Mouse (Mus musculus): ENCODE data around the gene Kif13a. TPM values are rescaled to one million over a fixed set of nuclear protein-coding genes. Genes with fewer than 3 reads are reported as not detected.
A peak's percentile ranks its signal among the peaks of the same experiment; 100 is the strongest.

Kif13a gene
- 8.0 and 10.6 TPM in 2 replicates for polyA plus RNA-seq (2016; fragmentation: Nextera tagmentation; extraction: Ambion mirVana)

DNA sequence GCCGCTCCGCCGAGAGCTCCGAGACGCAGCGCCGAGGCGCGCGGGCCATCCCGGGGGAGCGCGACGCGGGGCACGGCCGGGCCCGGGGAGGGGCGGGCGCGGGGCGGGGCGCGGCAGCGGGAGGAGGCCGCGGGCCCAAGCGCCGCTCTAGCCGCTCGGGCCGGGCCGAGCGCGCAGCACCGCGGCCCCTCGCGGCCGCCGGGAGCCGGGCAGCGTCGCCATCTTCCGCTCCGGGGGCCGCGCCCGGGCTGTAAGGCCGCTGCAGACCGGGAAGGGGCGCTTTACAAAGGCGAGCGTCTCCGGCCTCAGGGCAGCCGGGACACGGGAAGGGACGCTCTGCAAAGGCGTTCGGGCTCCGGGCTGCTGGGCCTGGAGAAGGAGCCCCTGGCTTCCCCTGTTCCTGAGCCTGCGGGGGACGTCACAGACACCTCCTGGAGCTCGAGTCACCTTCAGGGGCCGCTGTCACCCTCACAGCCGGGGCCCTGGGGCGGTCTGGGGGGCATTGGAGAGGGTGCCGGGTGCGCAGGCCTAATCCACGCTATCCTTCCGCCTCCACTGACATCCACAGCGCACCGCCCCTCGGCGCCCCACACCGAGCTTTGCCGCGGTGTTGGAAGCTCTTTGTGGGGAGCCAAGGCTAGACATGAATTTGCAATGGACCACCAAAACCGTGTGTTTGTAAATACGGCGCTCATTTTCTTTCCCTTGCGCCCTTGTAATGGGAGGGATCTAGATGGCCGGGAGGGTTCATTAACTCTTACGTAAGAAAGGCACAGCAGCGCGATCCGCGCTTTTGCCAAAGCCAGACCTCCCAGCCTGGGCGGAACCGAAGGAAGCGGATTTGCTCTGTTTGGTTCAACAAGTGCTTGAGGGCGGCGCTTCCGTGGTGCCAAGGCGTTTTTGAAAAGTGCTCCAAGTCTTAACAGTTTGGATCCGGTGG is at the start of gene Kif13a:
Gene Kif13a (minus strand): TSS at position 149 of the 940 bp plus-strand sequence.
- Histone ChIP-seq H3K36me3 (replicated peaks) (peaks cover 22% of the 10 kb centered on the region), H3K27me3 (ENCODE audit: poor library complexity, severe bottlenecking) (peaks cover 31% of the 10 kb centered on the region), H3K9me3 (peaks cover 11% of the 10 kb centered on the region; the same call in 1 of the 2 replicates), H3K27ac (peak within 1 kb of the TSS; percentile 97), H3K4me3 (peak within 1 kb of the TSS; percentile 75), H3K4me1 (peaks cover 37% of the 10 kb centered on the region)
- DNase-seq (ENCODE audit: extremely low spot score, low spot score) = peak; percentile 84
- 4% methylated on average over 94 of the region's 96 CpGs for WGBS

DNA sequence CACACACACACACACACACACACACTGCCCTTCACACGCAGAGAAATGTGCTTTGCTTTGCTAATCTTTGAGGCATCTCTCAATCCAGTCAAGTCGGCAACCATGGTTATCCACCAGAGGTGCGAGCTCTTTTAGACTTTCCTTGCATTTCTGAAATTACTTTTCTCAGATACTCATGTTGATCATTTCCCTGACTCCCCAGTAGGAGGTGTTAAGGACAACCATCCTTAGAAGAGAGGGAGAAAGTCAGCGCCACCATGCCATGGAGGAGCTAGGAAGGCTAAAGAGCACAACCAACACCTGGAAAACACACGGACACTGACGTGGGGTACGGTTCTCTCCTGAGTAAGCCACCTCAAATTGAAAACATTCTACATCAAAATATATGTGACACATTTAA is 46.9 kb upstream of the Kif13a start:
- no peaks in the 10 kb centered on the region for H3K36me3 ChIP-seq (replicated peaks)
- H3K4me1 ChIP-seq = peaks cover 30% of the 10 kb centered on the region
- peak overlapping the region; percentile 90 for H3K27ac ChIP-seq
- 95% methylated on average over 7 of the region's 7 CpGs for WGBS
- H3K4me3 ChIP-seq = no peak overlapping the region
- H3K27me3 ChIP-seq (ENCODE audit: poor library complexity, severe bottlenecking) = no peaks in the 10 kb centered on the region
- no peak for DNase-seq (ENCODE audit: extremely low spot score, low spot score)
- no peaks in the 10 kb centered on the region for H3K9me3 ChIP-seq

DNA sequence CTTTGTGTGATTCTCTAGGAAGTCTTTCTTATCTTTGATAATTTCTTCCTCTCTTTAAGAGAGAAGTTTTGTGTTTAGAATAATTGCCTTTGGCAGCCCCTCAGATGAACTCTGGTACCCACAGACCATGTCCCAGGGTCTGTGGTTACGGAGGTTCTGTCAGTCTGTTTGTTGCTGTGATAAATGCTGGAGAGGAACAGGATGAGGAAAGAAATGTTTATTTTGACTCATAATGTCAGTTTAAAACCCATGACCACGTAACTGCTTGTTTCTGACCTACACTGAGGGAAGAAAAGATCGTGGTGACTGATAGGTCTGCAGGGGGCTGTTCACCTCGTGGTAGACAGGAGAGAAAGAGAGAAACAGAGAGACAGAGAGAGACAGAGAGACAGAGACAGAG is 46.3 kb upstream of the Kif13a start:
- DNase-seq (ENCODE audit: extremely low spot score, low spot score) = no peak
- Histone ChIP-seq H3K27ac (peak overlapping the region; percentile 90), H3K27me3 (ENCODE audit: poor library complexity, severe bottlenecking) (no peaks in the 10 kb centered on the region), H3K4me1 (peaks cover 30% of the 10 kb centered on the region), H3K9me3 (no peaks in the 10 kb centered on the region), H3K4me3 (no peak overlapping the region; the same call in 1 of the 2 replicates), H3K36me3 (replicated peaks) (no peaks in the 10 kb centered on the region)
- 72% methylated on average over 4 of the region's 4 CpGs for WGBS

DNA sequence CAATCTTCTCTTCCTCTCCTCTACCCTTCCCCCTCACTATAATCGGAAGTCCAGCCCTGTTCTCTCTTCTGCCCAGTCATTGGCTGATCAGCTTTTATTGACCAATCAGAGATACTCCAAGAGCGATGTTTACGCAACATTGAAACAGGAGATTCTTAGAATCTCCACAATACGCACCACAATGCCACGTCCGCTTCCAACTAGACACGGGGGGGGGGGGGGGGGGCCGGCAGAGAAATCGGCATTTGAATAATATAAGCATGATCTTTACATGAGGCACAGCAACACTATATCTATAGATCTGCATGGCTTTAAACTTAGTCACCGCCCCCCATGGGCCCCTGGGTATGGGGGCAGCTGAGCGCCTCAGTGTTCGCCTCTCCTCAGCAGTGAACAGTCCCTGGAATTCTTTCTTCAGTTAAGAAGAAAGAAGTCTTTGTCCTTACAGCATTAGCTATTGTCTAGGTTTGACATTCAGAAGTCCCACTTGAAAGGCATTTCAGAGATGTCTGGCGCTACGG is 45.4 kb upstream of the Kif13a start:
- Histone ChIP-seq H3K4me1 (peaks cover 30% of the 10 kb centered on the region), H3K36me3 (replicated peaks) (no peaks in the 10 kb centered on the region), H3K9me3 (no peaks in the 10 kb centered on the region), H3K4me3 (peak overlapping the region; percentile 48), H3K27me3 (ENCODE audit: poor library complexity, severe bottlenecking) (no peaks in the 10 kb centered on the region), H3K27ac (peak overlapping the region; percentile 90)
- peak; percentile 77 for DNase-seq (ENCODE audit: extremely low spot score, low spot score)
- 25% methylated on average over 14 of the region's 14 CpGs for WGBS

DNA sequence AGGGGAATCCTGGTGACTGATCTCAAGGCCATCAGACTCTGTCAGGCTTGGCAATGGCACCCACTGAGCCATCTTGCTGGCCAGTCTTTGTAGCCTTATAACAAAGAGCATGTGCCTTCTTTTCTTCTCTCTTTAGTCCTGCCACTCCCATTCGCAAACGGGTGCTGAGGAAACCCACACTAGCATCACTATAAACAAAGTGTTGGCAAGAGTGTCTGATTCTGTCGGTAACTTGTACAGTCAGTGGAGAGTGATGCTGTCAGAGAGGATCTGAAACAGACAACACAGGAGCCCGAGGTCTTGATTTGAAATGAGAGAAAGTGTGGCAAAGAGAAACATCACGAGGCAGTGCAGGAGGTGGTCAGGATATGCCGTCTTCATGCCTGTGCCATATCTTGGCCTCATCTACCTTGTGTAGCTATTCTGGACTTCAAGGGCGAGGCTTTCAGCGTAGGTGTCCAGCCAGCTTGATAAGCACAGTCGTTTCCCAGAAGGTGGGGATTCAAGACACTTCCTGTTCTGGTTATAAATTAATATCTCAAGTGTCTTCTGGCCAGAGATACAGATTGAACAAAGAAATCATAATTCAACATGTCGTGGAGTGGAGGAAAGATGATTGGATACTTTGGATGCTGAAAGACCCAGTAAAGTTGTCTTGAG is 40.7 kb upstream of the Kif13a start:
- 87% methylated on average over 10 of the region's 10 CpGs for WGBS
- no peaks in the 10 kb centered on the region for H3K36me3 ChIP-seq (replicated peaks)
- H3K27ac ChIP-seq = no peak overlapping the region

DNA sequence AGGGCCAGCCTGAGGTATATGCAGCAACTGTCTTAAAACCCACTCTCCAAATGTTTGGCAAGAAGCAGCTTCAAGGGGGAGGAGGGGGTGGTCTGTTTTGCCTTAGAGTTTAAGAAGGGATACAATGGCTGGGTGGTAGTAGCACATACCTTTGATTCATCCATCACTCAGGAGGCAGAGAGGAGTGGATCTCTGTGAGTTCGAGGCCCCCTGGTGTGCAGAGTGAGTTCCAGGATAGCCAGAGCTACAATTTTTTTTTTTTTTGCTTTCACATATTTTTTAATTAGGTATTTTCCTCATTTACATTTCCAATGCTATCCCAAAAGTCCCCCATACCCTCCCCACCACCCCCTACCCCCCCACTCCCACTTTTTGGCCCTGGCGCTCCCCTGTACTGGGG is 39.0 kb upstream of the Kif13a start:
- no peak overlapping the region for H3K27ac ChIP-seq
- no peaks in the 10 kb centered on the region for H3K36me3 ChIP-seq (replicated peaks)
- no peak overlapping the region for H3K4me3 ChIP-seq
- no peaks in the 10 kb centered on the region for H3K27me3 ChIP-seq (ENCODE audit: poor library complexity, severe bottlenecking)
- WGBS = 91% methylated on average over 2 of the region's 2 CpGs
- peaks cover 5% of the 10 kb centered on the region; the same call in 1 of the 2 replicates for H3K4me1 ChIP-seq
- no peak for DNase-seq (ENCODE audit: extremely low spot score, low spot score)
- H3K9me3 ChIP-seq = 0 out of 2 replicates have a peak, but pooled peaks cover 6% of the 10 kb centered on the region

More for the DNA sequence above, 40.7 kb upstream of the Kif13a start:
- H3K4me3 ChIP-seq = no peak overlapping the region
- DNase-seq (ENCODE audit: extremely low spot score, low spot score) = no peak
- no peaks in the 10 kb centered on the region for H3K9me3 ChIP-seq
- H3K4me1 ChIP-seq = peaks cover 17% of the 10 kb centered on the region
- H3K27me3 ChIP-seq (ENCODE audit: poor library complexity, severe bottlenecking) = no peaks in the 10 kb centered on the region

DNA sequence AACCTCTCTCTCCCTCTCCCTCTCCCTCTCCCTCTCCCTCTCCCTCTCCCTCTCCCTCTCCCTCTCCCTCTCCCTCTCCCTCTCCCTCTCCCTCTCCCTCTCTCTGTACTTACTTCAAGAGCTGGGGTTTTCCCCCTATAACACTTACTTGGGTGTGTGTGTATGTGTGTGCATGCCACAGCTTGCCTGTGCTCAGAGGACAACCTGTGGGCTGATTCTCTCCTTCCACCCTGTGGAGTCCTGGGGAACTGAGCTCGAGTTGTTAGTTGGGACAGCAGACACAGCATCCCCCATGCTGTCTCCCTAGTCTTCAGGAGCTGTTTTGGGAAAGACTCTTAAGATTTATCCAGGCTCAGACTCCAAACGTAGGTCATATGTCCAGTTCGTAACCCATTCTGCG is 37.6 kb upstream of the Kif13a start:
- 75% methylated on average over 4 of the region's 4 CpGs for WGBS
- 0 out of 2 replicates have a peak, but pooled peaks cover 6% of the 10 kb centered on the region for H3K9me3 ChIP-seq
- no peak overlapping the region for H3K4me3 ChIP-seq
- no peaks in the 10 kb centered on the region for H3K36me3 ChIP-seq (replicated peaks)
- H3K4me1 ChIP-seq = peaks cover 5% of the 10 kb centered on the region; the same call in 1 of the 2 replicates
- 0 out of 2 replicates have a peak overlapping the region, but pooled peaks have one; percentile 22 for H3K27ac ChIP-seq
- no peaks in the 10 kb centered on the region for H3K27me3 ChIP-seq (ENCODE audit: poor library complexity, severe bottlenecking)
- DNase-seq (ENCODE audit: extremely low spot score, low spot score) = no peak

DNA sequence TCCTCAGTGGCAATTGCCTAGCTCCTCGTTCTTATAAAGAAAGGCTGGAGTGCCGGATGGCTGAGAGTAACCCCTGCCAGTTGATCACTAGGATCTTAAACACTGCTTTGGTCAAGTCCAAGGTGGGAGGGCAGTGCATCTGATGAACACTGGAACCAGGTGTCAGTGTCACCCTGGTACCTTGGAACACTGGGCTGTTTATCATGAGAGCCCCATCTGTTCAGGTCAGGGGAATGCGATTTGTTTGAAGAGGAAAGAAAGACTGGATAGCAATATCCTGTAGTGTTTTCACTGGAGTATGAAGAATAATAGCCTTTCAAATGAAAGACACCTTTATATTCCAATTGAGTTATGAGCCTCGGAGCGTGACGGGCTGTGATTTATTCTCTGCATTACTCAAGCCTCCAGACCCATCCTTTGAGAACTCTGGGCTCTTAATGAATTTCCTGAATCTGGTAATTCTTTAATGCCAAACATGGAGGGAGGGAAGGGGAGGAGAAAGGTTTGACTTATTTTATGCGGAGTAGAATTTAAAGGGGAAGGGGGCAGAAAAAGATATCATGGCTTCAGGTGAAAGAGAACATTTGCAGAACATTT is 31.3 kb upstream of the Kif13a start:
- H3K36me3 ChIP-seq (replicated peaks) = no peaks in the 10 kb centered on the region
- H3K27ac ChIP-seq = no peak overlapping the region
- H3K9me3 ChIP-seq = 0 out of 2 replicates have a peak, but pooled peaks cover 6% of the 10 kb centered on the region
- no peak for DNase-seq (ENCODE audit: extremely low spot score, low spot score)
- peaks cover 3% of the 10 kb centered on the region; the same call in 1 of the 2 replicates for H3K4me1 ChIP-seq
- 86% methylated on average over 7 of the region's 7 CpGs for WGBS
- H3K27me3 ChIP-seq (ENCODE audit: poor library complexity, severe bottlenecking) = no peaks in the 10 kb centered on the region
- H3K4me3 ChIP-seq = no peak overlapping the region

DNA sequence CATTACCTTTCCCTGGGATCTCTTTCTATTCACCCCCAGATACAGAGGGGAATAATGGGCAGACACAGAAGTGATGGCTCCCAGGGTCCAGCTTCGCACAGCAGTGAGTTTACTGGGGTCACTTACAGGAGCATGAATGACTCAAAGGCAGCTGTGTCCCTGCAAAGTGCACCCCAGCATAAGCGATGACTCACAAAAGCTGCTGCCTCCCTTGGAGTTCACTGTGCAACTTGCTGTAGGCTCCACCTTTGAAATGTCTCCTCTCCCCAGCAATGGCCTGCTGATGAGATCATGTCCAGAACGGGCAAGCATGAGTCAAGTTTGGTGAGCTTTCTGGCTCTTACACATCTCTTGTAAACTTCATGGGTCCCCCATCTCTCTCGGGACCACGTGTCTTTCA is 29.5 kb upstream of the Kif13a start:
- Histone ChIP-seq H3K9me3 (no peaks in the 10 kb centered on the region), H3K27me3 (ENCODE audit: poor library complexity, severe bottlenecking) (no peaks in the 10 kb centered on the region), H3K36me3 (replicated peaks) (no peaks in the 10 kb centered on the region), H3K4me1 (peaks cover 3% of the 10 kb centered on the region; the same call in 1 of the 2 replicates), H3K4me3 (no peak overlapping the region), H3K27ac (no peak overlapping the region)
- 92% methylated on average over 5 of the region's 5 CpGs for WGBS
- no peak for DNase-seq (ENCODE audit: extremely low spot score, low spot score)

DNA sequence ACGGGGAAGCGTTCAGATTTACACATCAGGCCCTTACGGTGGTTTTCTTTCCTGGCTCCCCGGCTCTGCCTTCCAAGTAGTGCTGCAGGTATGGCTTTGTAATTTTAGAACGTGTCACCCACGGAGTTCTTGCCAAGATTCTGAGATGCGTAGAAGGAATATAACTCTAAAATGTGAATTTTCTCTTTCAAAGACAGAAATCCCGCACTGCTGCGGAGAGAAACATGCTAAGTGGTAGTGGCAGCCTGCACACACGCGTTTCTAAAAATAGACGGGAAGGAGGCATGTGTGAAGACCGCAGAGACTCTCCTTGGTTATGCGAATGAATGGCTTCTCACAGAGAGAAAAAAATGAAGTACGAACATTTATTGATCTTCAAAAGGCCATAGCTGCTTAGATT is 21.5 kb upstream of the Kif13a start:
- Histone ChIP-seq H3K27ac (no peak overlapping the region), H3K9me3 (no peaks in the 10 kb centered on the region), H3K27me3 (ENCODE audit: poor library complexity, severe bottlenecking) (no peaks in the 10 kb centered on the region), H3K36me3 (replicated peaks) (no peaks in the 10 kb centered on the region), H3K4me3 (no peak overlapping the region), H3K4me1 (peaks cover 5% of the 10 kb centered on the region)
- 93% methylated on average over 15 of the region's 15 CpGs for WGBS
- no peak for DNase-seq (ENCODE audit: extremely low spot score, low spot score)

DNA sequence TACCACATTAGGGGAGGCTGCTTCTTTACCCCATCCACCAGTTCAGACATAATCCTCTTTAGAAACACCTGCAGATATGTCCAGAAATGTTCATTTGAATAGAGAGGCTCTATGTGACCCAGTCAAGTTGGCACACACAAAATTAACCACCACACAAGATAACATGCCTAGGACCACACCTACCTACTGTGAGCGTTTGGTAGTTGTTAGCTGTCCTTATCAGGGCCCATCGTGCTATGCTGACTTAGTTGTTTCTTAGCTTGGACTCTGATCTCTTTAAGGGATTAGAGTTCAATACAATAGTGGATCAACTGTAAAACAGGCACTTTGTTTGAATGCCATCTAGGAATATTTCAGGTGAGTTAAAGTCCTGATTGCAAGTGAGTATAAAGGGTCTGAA is 20.1 kb upstream of the Kif13a start:
- Histone ChIP-seq H3K4me1 (peaks cover 20% of the 10 kb centered on the region), H3K4me3 (no peak overlapping the region), H3K36me3 (replicated peaks) (no peaks in the 10 kb centered on the region), H3K27me3 (ENCODE audit: poor library complexity, severe bottlenecking) (no peaks in the 10 kb centered on the region), H3K9me3 (no peaks in the 10 kb centered on the region), H3K27ac (no peak overlapping the region)
- 95% methylated on average over 2 of the region's 2 CpGs for WGBS
- DNase-seq (ENCODE audit: extremely low spot score, low spot score) = no peak

DNA sequence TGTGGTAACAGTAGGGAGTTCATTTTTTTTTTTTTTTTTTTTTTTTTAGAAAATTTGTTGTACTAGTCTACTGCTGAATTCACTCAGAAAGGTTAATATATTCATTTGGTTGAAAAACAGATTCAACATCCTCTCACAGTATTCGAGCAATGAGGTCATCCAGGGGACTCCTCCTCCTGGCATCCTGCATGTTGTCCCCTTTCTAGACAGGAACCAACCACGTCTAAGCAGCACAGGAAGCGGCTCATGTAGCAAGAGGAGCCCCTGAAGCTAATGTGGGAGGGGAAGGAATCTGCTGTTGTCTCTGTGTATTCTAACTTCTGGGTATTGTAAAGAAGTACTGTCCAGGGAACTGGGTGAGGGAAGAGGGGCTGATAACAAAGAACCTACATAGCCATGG is 18.4 kb upstream of the Kif13a start:
- DNase-seq (ENCODE audit: extremely low spot score, low spot score) = no peak
- peaks cover 36% of the 10 kb centered on the region for H3K4me1 ChIP-seq
- no peaks in the 10 kb centered on the region for H3K36me3 ChIP-seq (replicated peaks)
- H3K27ac ChIP-seq = no peak overlapping the region
- H3K4me3 ChIP-seq = no peak overlapping the region
- H3K9me3 ChIP-seq = no peaks in the 10 kb centered on the region
- H3K27me3 ChIP-seq (ENCODE audit: poor library complexity, severe bottlenecking) = no peaks in the 10 kb centered on the region
- WGBS = 68% methylated on average over 3 of the region's 3 CpGs

All from forebrain, embryonic 10.5 days (tissue).